Mouse (Mus musculus) heart, embryonic 11.5 days (tissue): ENCODE results near the gene Olfr1329. TPM values are rescaled to one million over a fixed set of nuclear protein-coding genes. Genes with fewer than 3 reads are reported as not detected.
"Not testable (repeated sequence)": the region's sequence is repeated elsewhere in the genome, so short reads cannot be mapped to it uniquely, and the experiment has no call there.

Experiments
- ATAC-seq: fragments of 200-750 bp; cut with Nextera tagmentation; replicated peaks from 2 replicates; pipeline ENCODE4 v1.8.0; 2017; ENCODE audit warnings: moderate library complexity; ENCODE audit not compliant: insufficient number of reproducible peaks, low FRiP score, low TSS enrichment
- H3K27ac ChIP-seq: fragments of 300-500 bp; sonication (generic); 2 replicates; pipeline ENCODE4 v1.5.1; 2014; ENCODE audit warnings: mild to moderate bottlenecking, low read depth, low read length
- H3K27me3 ChIP-seq: fragments of 300-500 bp; sonication (generic); 2 replicates; pipeline ENCODE4 v1.6.1; 2014; ENCODE audit warnings: mild to moderate bottlenecking, low read length, mixed read lengths; ENCODE audit not compliant: control insufficient read depth, insufficient read depth
- H3K36me3 ChIP-seq: fragments of 300-500 bp; sonication (generic); 2 replicates; pipeline ENCODE4 v1.6.1; 2014; ENCODE audit warnings: mild to moderate bottlenecking, low read length, moderate library complexity, mixed read lengths; ENCODE audit not compliant: control insufficient read depth, insufficient read depth
- H3K4me1 ChIP-seq: fragments of 300-500 bp; sonication (generic); 2 replicates; pipeline ENCODE4 v1.6.1; 2014; ENCODE audit warnings: low read length; ENCODE audit not compliant: control insufficient read depth, insufficient read depth
- H3K4me2 ChIP-seq: fragments of 300-500 bp; sonication (generic); 2 replicates; pipeline ENCODE4 v1.6.1; 2014; ENCODE audit warnings: mild to moderate bottlenecking, moderate library complexity
- H3K4me3 ChIP-seq: fragments of 300-500 bp; sonication (generic); 2 replicates; pipeline ENCODE4 v1.5.1; 2014; ENCODE audit warnings: low read depth, low read length
- H3K9ac ChIP-seq: fragments of 300-500 bp; sonication (generic); 2 replicates; pipeline ENCODE4 v1.6.1; 2014; ENCODE audit warnings: mild to moderate bottlenecking, low read depth, low read length, moderate library complexity
- H3K9me3 ChIP-seq: fragments of 300-500 bp; sonication (generic); replicated peaks from 2 replicates; pipeline ENCODE4 v1.6.1; 2016; ENCODE audit warnings: low read length; ENCODE audit not compliant: control insufficient read depth
- WGBS: fragments of 180-500 bp; shearing (Covaris S2); extraction: QIAGEN DNeasy Blood & Tissue Kit; methylation state at CpG from one replicate; pipeline ENCODE4 v1.1.7; 2014; ENCODE audit not compliant: insufficient replicate concordance; 5-methylcytosine and 5-hydroxymethylcytosine counted together
- polyA plus RNA-seq: library from polyadenylated mRNA; unstranded; fragments of >200 nt; fragmentation: Nextera tagmentation; extraction: Ambion mirVana; gene quantifications from 2 replicates; pipeline ENCODE4 v1.2.1, GENCODE M21; 2014

The Olfr1329 gene
- not detected in 2 replicates for polyA plus RNA-seq

- not testable (repeated sequence) for H3K4me2 ChIP-seq, H3K27me3 ChIP-seq, H3K9ac ChIP-seq, H3K27ac ChIP-seq, H3K4me1 ChIP-seq, H3K36me3 ChIP-seq, H3K9me3 ChIP-seq, H3K4me3 ChIP-seq, ATAC-seq
- 56% methylated on average over 2 of the region's 2 CpGs for WGBS
Measured at GRCm38 (mm10) chr4:118917365-118917764, at the start of gene Olfr1329. Olfr1329 (minus strand) TSS chr4:118917465.

- H3K27ac ChIP-seq = no peak within 1 kb of the TSS
- no peaks in the 10 kb centered on the region for H3K36me3 ChIP-seq
- no peak within 1 kb of the TSS for H3K4me2 ChIP-seq
- no peaks in the 10 kb centered on the region for H3K4me1 ChIP-seq
- H3K4me3 ChIP-seq = no peak within 1 kb of the TSS
- no peak within 1 kb of the TSS for H3K9ac ChIP-seq
- H3K27me3 ChIP-seq = no peaks in the 10 kb centered on the region
- 73% methylated on average over 2 of the region's 2 CpGs for WGBS
- no peaks in the 10 kb centered on the region for H3K9me3 ChIP-seq
- no peak for ATAC-seq
Measured at GRCm38 (mm10) chr4:118961141-118961628, 43.9 kb upstream of the Olfr1329 start, which contains the start of gene Lao1. Lao1 (plus strand) TSS chr4:118961578.

GRCm38 (mm10) chr4:118958812-118959211, 41.5 kb upstream of the Olfr1329 start:
- Histone ChIP-seq H3K27ac (no peak overlapping the region), H3K36me3 (no peaks in the 10 kb centered on the region), H3K9me3 (no peaks in the 10 kb centered on the region), H3K4me3 (no peak overlapping the region), H3K9ac (no peak overlapping the region), H3K4me1 (no peaks in the 10 kb centered on the region), H3K27me3 (no peaks in the 10 kb centered on the region), H3K4me2 (no peak overlapping the region)
- WGBS = 79% methylated on average over 7 of the region's 7 CpGs
- ATAC-seq = no peak

GRCm38 (mm10) chr4:118938512-118938911, 21.2 kb upstream of the Olfr1329 start, which contains the start of gene Olfr1328:
Olfr1328 (minus strand) TSS chr4:118938612.
- Histone ChIP-seq H3K9me3 (no peaks in the 10 kb centered on the region), H3K27me3 (no peaks in the 10 kb centered on the region), H3K4me1 (no peaks in the 10 kb centered on the region), H3K36me3 (no peaks in the 10 kb centered on the region), H3K4me2 (no peak within 1 kb of the TSS), H3K27ac (no peak within 1 kb of the TSS), H3K4me3 (no peak within 1 kb of the TSS), H3K9ac (no peak within 1 kb of the TSS)
- 67% methylated on average over 2 of the region's 2 CpGs for WGBS
- ATAC-seq = no peak

GRCm38 (mm10) chr4:118931326-118931725, 14.1 kb upstream of the Olfr1329 start:
- H3K4me1 ChIP-seq, H3K4me2 ChIP-seq, H3K9me3 ChIP-seq, ATAC-seq, H3K27me3 ChIP-seq, H3K9ac ChIP-seq, H3K4me3 ChIP-seq, H3K27ac ChIP-seq, H3K36me3 ChIP-seq: not testable (repeated sequence)
- 86% methylated on average over 3 of the region's 3 CpGs for WGBS

- ATAC-seq = no peak
- H3K9ac ChIP-seq = no peak overlapping the region
- WGBS = 61% methylated on average over 2 of the region's 2 CpGs
- H3K9me3 ChIP-seq = no peaks in the 10 kb centered on the region
- H3K4me1 ChIP-seq = no peaks in the 10 kb centered on the region
- H3K27ac ChIP-seq = no peak overlapping the region
- H3K36me3 ChIP-seq = no peaks in the 10 kb centered on the region
- H3K4me2 ChIP-seq = no peak overlapping the region
- no peaks in the 10 kb centered on the region for H3K27me3 ChIP-seq
- no peak overlapping the region for H3K4me3 ChIP-seq
Measured at GRCm38 (mm10) chr4:118901981-118902380, 15.3 kb downstream of the Olfr1329 start.

GRCm38 (mm10) chr4:118888297-118888696, 29.0 kb downstream of the Olfr1329 start, which contains the start of gene Olfr1330:
Olfr1330 (plus strand) TSS chr4:118888597.
- H3K9ac ChIP-seq = no peak within 1 kb of the TSS
- H3K36me3 ChIP-seq = no peaks in the 10 kb centered on the region
- no peak for ATAC-seq
- no peaks in the 10 kb centered on the region for H3K9me3 ChIP-seq
- H3K27ac ChIP-seq = no peak within 1 kb of the TSS
- no peaks in the 10 kb centered on the region for H3K4me1 ChIP-seq
- H3K27me3 ChIP-seq = no peaks in the 10 kb centered on the region
- WGBS = 64% methylated on average over 1 of the region's 1 CpGs
- no peak within 1 kb of the TSS for H3K4me3 ChIP-seq
- no peak within 1 kb of the TSS for H3K4me2 ChIP-seq

- no peaks in the 10 kb centered on the region for H3K4me1 ChIP-seq
- no peak for ATAC-seq
- no peak overlapping the region for H3K27ac ChIP-seq
- no peaks in the 10 kb centered on the region for H3K27me3 ChIP-seq
- H3K9ac ChIP-seq = no peak overlapping the region
- H3K4me2 ChIP-seq = no peak overlapping the region
- H3K9me3 ChIP-seq = no peaks in the 10 kb centered on the region
- no peaks in the 10 kb centered on the region for H3K36me3 ChIP-seq
- H3K4me3 ChIP-seq = no peak overlapping the region
Measured at GRCm38 (mm10) chr4:118867566-118867965, 49.7 kb downstream of the Olfr1329 start.
